Mouse (Mus musculus) midbrain, embryonic 13.5 days (tissue): ENCODE data around the gene Gna13. TPM values are rescaled to one million over a fixed set of nuclear protein-coding genes. Genes with fewer than 3 reads are reported as not detected.

Experiments
- ATAC-seq: fragments of 200-750 bp; cut with Nextera tagmentation; 2 replicates; pipeline ENCODE4 v1.8.0; 2017; ENCODE audit warnings: mild to moderate bottlenecking, moderate TSS enrichment, moderate library complexity
- H3K27ac ChIP-seq: fragments of 300-500 bp; sonication (generic); 2 replicates; pipeline ENCODE4 v1.5.1; 2015; ENCODE audit warnings: inconsistent platforms, mild to moderate bottlenecking, moderate library complexity
- H3K27me3 ChIP-seq: fragments of 300-500 bp; sonication (generic); 2 replicates; pipeline ENCODE4 v1.6.1; 2015; ENCODE audit warnings: mild to moderate bottlenecking, inconsistent platforms
- H3K36me3 ChIP-seq: fragments of 300-500 bp; sonication (generic); 2 replicates; pipeline ENCODE4 v1.6.1; 2015; ENCODE audit warnings: mild to moderate bottlenecking, inconsistent platforms
- H3K4me1 ChIP-seq: fragments of 300-500 bp; sonication (generic); replicated peaks from 2 replicates; pipeline ENCODE4 v1.6.1; 2015; ENCODE audit warnings: inconsistent platforms
- H3K4me2 ChIP-seq: fragments of 300-500 bp; sonication (generic); replicated peaks from 2 replicates; pipeline ENCODE4 v1.6.1; 2015; ENCODE audit warnings: moderate library complexity, mild to moderate bottlenecking, inconsistent platforms
- H3K4me3 ChIP-seq: fragments of 300-500 bp; sonication (generic); replicated peaks from 2 replicates; pipeline ENCODE4 v1.5.1; 2015; ENCODE audit warnings: mild to moderate bottlenecking, inconsistent platforms
- H3K9ac ChIP-seq: fragments of 300-500 bp; sonication (generic); replicated peaks from 2 replicates; pipeline ENCODE4 v1.6.1; 2015; ENCODE audit warnings: mild to moderate bottlenecking, inconsistent platforms
- H3K9me3 ChIP-seq: fragments of 300-500 bp; sonication (generic); 2 replicates; pipeline ENCODE4 v1.6.1; 2016; ENCODE audit warnings: mild to moderate bottlenecking, inconsistent platforms
- WGBS: fragments of 180-500 bp; shearing (Covaris S2); methylation state at CpG from one replicate; pipeline ENCODE4 v1.1.7; 2015; 5-methylcytosine and 5-hydroxymethylcytosine counted together
- polyA plus RNA-seq: library from polyadenylated mRNA; unstranded; fragments of >200 nt; fragmentation: Nextera tagmentation; extraction: Ambion mirVana; gene quantifications from 2 replicates; pipeline ENCODE4 v1.2.1, GENCODE M21; 2015

The Gna13 gene
- polyA plus RNA-seq, 1 experiment from 2014 or later = 16.2 TPM

DNA sequence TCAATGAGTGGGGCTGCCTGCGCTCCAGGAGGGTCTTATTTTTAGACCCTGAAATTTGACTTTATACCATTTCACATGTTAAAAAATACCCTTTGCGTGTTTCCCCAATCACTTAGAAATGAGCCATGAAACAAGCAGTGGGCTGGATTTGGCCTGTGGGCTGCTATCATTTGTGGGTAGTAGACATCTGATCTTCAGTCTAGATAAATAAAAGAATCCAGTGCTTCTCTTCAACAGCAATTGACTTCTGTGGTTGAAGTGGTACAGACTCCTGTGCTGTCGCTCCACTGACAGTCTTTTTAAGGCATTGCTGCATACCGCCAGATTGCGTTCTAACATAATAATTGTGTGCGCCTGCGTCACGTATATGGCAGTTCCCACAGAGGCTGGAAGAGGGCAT lies 22.7 kb downstream of the Gna13 start:
- Histone ChIP-seq H3K27ac (no peak overlapping the region), H3K4me2 (no peak overlapping the region), H3K4me1 (no peaks in the 10 kb centered on the region; the same call in 1 of the 2 replicates), H3K36me3 (no peaks in the 10 kb centered on the region), H3K27me3 (no peaks in the 10 kb centered on the region), H3K9ac (no peak overlapping the region), H3K9me3 (no peaks in the 10 kb centered on the region), H3K4me3 (no peak overlapping the region)
- WGBS = 92% methylated on average over 8 of the region's 8 CpGs
- ATAC-seq = no peak

DNA sequence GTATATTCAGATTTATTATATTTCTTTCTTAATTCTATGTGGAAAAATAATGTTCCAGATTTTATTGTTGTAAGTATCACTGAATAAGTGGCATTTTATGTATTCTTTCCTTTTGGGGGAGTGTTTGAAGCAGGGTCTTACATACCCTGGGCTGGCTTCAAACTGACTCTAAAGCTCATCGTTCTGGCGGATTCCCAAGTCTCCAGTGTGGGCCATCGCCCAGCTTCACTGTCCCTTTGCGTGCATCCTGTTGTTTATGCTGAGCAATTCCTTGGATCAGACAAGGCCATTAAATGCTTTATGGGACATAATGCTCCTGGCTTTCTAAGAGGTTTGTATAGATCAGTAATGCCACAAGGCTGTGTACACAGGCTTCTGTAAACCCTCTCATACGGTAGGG lies 26.4 kb downstream of the Gna13 start:
- Histone ChIP-seq H3K36me3 (peaks cover 3% of the 10 kb centered on the region; the same call in 1 of the 2 replicates), H3K9me3 (no peaks in the 10 kb centered on the region), H3K4me2 (no peak overlapping the region), H3K9ac (no peak overlapping the region), H3K27me3 (no peaks in the 10 kb centered on the region), H3K4me1 (no peaks in the 10 kb centered on the region; the same call in 1 of the 2 replicates), H3K4me3 (no peak overlapping the region), H3K27ac (no peak overlapping the region)
- ATAC-seq = no peak
- WGBS = 97% methylated on average over 5 of the region's 5 CpGs

- Histone ChIP-seq H3K4me3 (no peak overlapping the region), H3K4me1 (no peaks in the 10 kb centered on the region; the same call in 1 of the 2 replicates), H3K36me3 (peaks cover 20% of the 10 kb centered on the region), H3K9me3 (no peaks in the 10 kb centered on the region), H3K27ac (no peak overlapping the region), H3K4me2 (no peak overlapping the region), H3K9ac (no peak overlapping the region), H3K27me3 (no peaks in the 10 kb centered on the region)
- 89% methylated on average over 7 of the region's 7 CpGs for WGBS
- ATAC-seq = no peak
Observed at GRCm38 (mm10) chr11:109391200-109391599, 28.6 kb downstream of the Gna13 start.

DNA sequence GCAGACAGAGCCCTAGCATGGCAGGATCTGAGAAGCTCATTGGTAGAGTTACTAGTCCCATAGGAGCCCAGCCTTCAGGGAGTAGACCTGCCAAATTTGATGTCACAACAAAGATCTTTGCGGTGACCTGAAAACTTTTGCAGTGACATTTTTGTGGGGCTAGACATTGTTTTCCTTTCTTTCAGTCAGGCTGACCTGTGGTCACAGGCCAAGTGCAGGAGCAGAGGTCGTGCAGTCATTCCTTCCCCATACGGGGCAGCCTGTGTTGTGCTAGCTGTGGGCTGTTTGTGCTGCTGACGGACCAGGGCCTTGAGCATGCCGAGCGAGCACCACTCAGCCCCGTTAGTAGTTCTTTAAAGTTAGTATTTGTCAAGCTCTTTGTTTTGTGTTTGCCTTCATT lies 29.1 kb downstream of the Gna13 start:
- WGBS = 68% methylated on average over 7 of the region's 7 CpGs
- Histone ChIP-seq H3K9me3 (no peaks in the 10 kb centered on the region), H3K4me3 (no peak overlapping the region), H3K9ac (no peak overlapping the region), H3K27ac (no peak overlapping the region), H3K27me3 (no peaks in the 10 kb centered on the region), H3K36me3 (peaks cover 25% of the 10 kb centered on the region), H3K4me2 (no peak overlapping the region), H3K4me1 (no peaks in the 10 kb centered on the region; the same call in 1 of the 2 replicates)
- ATAC-seq = no peak

DNA sequence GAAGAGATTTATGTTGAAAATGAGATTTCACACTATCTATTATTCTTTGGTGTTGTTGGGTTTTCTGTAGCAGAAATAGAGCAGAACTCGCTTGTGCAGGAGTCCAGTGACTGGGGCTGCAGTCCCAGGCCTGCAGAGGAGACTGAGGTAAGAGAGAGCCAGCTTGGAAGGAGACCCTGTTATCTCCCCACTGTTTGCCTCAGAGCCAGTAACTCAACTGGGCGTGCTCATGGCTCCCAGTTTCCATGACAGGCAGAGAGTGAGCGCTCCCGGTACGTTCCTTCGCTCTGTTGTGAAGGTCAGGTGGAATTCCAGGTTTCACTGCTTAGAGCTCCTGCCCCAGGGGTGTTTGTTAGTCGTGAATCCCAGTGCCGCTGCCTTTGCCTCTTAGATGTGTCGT lies 30.0 kb downstream of the Gna13 start:
- peaks cover 34% of the 10 kb centered on the region for H3K36me3 ChIP-seq

GRCm38 (mm10) chr11:109394758-109395157 lies 32.1 kb downstream of the Gna13 start:
- no peaks in the 10 kb centered on the region for H3K9me3 ChIP-seq
- H3K4me3 ChIP-seq = no peak overlapping the region
- H3K4me2 ChIP-seq = no peak overlapping the region
- no peak for ATAC-seq
- no peak overlapping the region for H3K9ac ChIP-seq
- H3K27me3 ChIP-seq = no peaks in the 10 kb centered on the region
- no peaks in the 10 kb centered on the region for H3K4me1 ChIP-seq
- no peak overlapping the region for H3K27ac ChIP-seq
- WGBS = 92% methylated on average over 9 of the region's 9 CpGs
- H3K36me3 ChIP-seq = peaks cover 45% of the 10 kb centered on the region

More for the DNA sequence above, 30.0 kb downstream of the Gna13 start:
- Histone ChIP-seq H3K4me2 (no peak overlapping the region), H3K27me3 (no peaks in the 10 kb centered on the region), H3K9me3 (no peaks in the 10 kb centered on the region), H3K4me1 (no peaks in the 10 kb centered on the region; the same call in 1 of the 2 replicates), H3K27ac (no peak overlapping the region), H3K9ac (no peak overlapping the region), H3K4me3 (no peak overlapping the region)
- no peak for ATAC-seq
- 89% methylated on average over 9 of the region's 9 CpGs for WGBS

DNA sequence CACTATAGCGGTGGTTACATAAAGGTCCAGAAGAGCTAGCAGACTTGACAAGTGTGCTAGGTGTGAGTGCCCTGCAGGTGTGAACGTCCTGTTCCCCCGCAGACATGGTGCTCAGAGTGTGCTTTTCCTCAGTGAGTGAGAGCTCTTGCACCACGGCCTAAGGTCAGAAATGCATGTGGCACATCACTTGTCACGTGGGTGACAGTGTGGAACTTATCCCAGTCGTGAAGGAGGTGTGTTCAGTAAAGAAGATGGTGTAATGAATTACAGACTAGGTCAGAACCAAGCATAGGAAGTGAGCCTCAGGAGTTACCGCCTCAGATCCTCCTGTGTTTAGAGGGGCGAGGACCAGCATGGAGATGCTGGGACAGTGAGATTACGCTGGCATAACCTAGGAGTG lies 32.7 kb downstream of the Gna13 start:
- Histone ChIP-seq H3K27me3 (no peaks in the 10 kb centered on the region), H3K4me2 (no peak overlapping the region), H3K27ac (no peak overlapping the region), H3K9me3 (no peaks in the 10 kb centered on the region), H3K4me1 (no peaks in the 10 kb centered on the region), H3K36me3 (peaks cover 49% of the 10 kb centered on the region), H3K4me3 (no peak overlapping the region), H3K9ac (no peak overlapping the region)
- no peak for ATAC-seq
- 94% methylated on average over 9 of the region's 9 CpGs for WGBS

- WGBS = 88% methylated on average over 5 of the region's 5 CpGs
Observed at GRCm38 (mm10) chr11:109406431-109406830, 43.8 kb downstream of the Gna13 start.

GRCm38 (mm10) chr11:109410197-109410980 lies 47.8 kb downstream of the Gna13 start:
- no peaks in the 10 kb centered on the region for H3K27me3 ChIP-seq
- 93% methylated on average over 15 of the region's 15 CpGs for whole genome bisulfite sequencing
- ATAC-seq = no peak
- H3K9ac ChIP-seq = no peak overlapping the region
- no peaks in the 10 kb centered on the region for H3K36me3 ChIP-seq
- no peak overlapping the region for H3K27ac ChIP-seq
- no peaks in the 10 kb centered on the region for H3K9me3 ChIP-seq
- no peak overlapping the region for H3K4me2 ChIP-seq
- H3K4me3 ChIP-seq = no peak overlapping the region
- H3K4me1 ChIP-seq = no peaks in the 10 kb centered on the region

More at GRCm38 (mm10) chr11:109406431-109406830, 43.8 kb downstream of the Gna13 start:
- H3K27me3 ChIP-seq = no peaks in the 10 kb centered on the region
- no peaks in the 10 kb centered on the region for H3K36me3 ChIP-seq
- no peak overlapping the region for H3K27ac ChIP-seq
- no peak for ATAC-seq
- no peak overlapping the region for H3K4me2 ChIP-seq
- H3K9me3 ChIP-seq = no peaks in the 10 kb centered on the region
- H3K9ac ChIP-seq = no peak overlapping the region
- no peak overlapping the region for H3K4me3 ChIP-seq
- no peaks in the 10 kb centered on the region for H3K4me1 ChIP-seq

GRCm38 (mm10) chr11:109413617-109414016 lies 51.0 kb downstream of the Gna13 start, which contains the start of gene 9930022D16Rik:
TSS of gene 9930022D16Rik (plus strand) at chr11:109413917.
- no peak within 1 kb of the TSS for H3K4me2 ChIP-seq
- ATAC-seq = no peak
- H3K4me1 ChIP-seq = no peaks in the 10 kb centered on the region
- H3K9ac ChIP-seq = no peak within 1 kb of the TSS
- H3K27me3 ChIP-seq = no peaks in the 10 kb centered on the region
- no peak within 1 kb of the TSS for H3K4me3 ChIP-seq
- H3K9me3 ChIP-seq = no peaks in the 10 kb centered on the region
- WGBS = 90% methylated on average over 6 of the region's 6 CpGs
- no peaks in the 10 kb centered on the region for H3K36me3 ChIP-seq
- H3K27ac ChIP-seq = no peak within 1 kb of the TSS

DNA sequence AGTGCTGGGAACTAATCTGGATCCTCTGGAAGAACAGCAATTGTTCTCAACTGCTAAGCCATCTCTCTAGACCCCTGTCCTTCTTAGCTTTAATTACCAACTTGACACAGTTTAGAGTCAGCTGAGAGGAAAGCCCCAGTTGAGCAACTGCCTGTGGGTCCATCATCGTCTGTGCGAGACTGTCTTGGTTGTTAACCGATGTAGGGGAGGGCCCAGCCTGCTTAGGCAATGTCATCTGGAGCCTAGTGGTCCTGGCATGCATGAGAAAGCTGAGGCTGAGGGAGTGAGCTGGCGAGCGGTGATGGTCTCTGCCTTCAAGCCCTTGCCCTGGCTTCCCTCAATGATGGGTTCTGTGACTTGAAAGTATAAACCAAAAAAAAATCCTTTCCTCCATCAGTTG lies 52.2 kb downstream of the Gna13 start:
- H3K27ac ChIP-seq = no peak overlapping the region
- ATAC-seq = no peak
- H3K27me3 ChIP-seq = no peaks in the 10 kb centered on the region
- 90% methylated on average over 5 of the region's 5 CpGs for WGBS
- no peak overlapping the region for H3K9ac ChIP-seq
- no peaks in the 10 kb centered on the region; the same call in 1 of the 2 replicates for H3K4me1 ChIP-seq
- H3K4me3 ChIP-seq = no peak overlapping the region
- no peaks in the 10 kb centered on the region for H3K36me3 ChIP-seq
- H3K9me3 ChIP-seq = no peaks in the 10 kb centered on the region
- H3K4me2 ChIP-seq = no peak overlapping the region

- Histone ChIP-seq H3K9ac (no peak overlapping the region), H3K4me2 (no peak overlapping the region), H3K9me3 (no peaks in the 10 kb centered on the region), H3K27ac (no peak overlapping the region), H3K36me3 (no peaks in the 10 kb centered on the region), H3K4me1 (no peaks in the 10 kb centered on the region; the same call in 1 of the 2 replicates), H3K4me3 (no peak overlapping the region), H3K27me3 (no peaks in the 10 kb centered on the region)
- WGBS = 89% methylated on average over 8 of the region's 8 CpGs
- ATAC-seq = no peak
Observed at GRCm38 (mm10) chr11:109416709-109417420, 54.2 kb downstream of the Gna13 start.
